Mouse (Mus musculus) midbrain, embryonic 16.5 days (tissue): ENCODE measurements around the gene Clpp. TPM values are rescaled to one million over a fixed set of nuclear protein-coding genes. Genes with fewer than 3 reads are reported as not detected.
A peak's percentile ranks its signal among the peaks of the same experiment; 100 is the strongest.

Experiments used
- ATAC-seq: fragments of 200-750 bp; cut with Nextera tagmentation; 2 replicates; pipeline ENCODE4 v1.8.0; 2017; ENCODE audit warnings: moderate TSS enrichment
- H3K27ac ChIP-seq: fragments of 300-500 bp; sonication (generic); 2 replicates; pipeline ENCODE4 v1.5.1; 2014; ENCODE audit warnings: mild to moderate bottlenecking, low read length, mixed read lengths
- H3K27me3 ChIP-seq: fragments of 300-500 bp; sonication (generic); 2 replicates; pipeline ENCODE4 v1.6.1; 2014; ENCODE audit warnings: low read depth, low read length, mixed read lengths; ENCODE audit not compliant: control insufficient read depth, insufficient read depth
- H3K36me3 ChIP-seq: fragments of 300-500 bp; sonication (generic); 2 replicates; pipeline ENCODE4 v1.6.1; 2014; ENCODE audit warnings: mild to moderate bottlenecking, low read length, moderate library complexity, mixed read lengths; ENCODE audit not compliant: control insufficient read depth, insufficient read depth
- H3K4me1 ChIP-seq: fragments of 300-500 bp; sonication (generic); 2 replicates; pipeline ENCODE4 v1.6.1; 2014; ENCODE audit warnings: mild to moderate bottlenecking, low read length, mixed read lengths; ENCODE audit not compliant: control insufficient read depth, insufficient read depth
- H3K4me2 ChIP-seq: fragments of 300-500 bp; sonication (generic); 2 replicates; pipeline ENCODE4 v1.6.1; 2014; ENCODE audit warnings: mild to moderate bottlenecking, low read length, mixed read lengths
- H3K4me3 ChIP-seq: fragments of 300-500 bp; sonication (generic); 2 replicates; pipeline ENCODE4 v1.5.1; 2014; ENCODE audit warnings: low read depth, mild to moderate bottlenecking, low read length, moderate library complexity, mixed read lengths
- H3K9ac ChIP-seq: fragments of 300-500 bp; sonication (generic); 2 replicates; pipeline ENCODE4 v1.6.1; 2014; ENCODE audit warnings: low read depth, low read length, mixed read lengths
- H3K9me3 ChIP-seq: fragments of 300-500 bp; sonication (generic); replicated peaks from 2 replicates; pipeline ENCODE4 v1.6.1; 2014; ENCODE audit warnings: mild to moderate bottlenecking, low read length, mixed read lengths; ENCODE audit not compliant: control insufficient read depth, poor library complexity, severe bottlenecking
- WGBS: fragments of 180-500 bp; shearing (Covaris S2); extraction: QIAGEN DNeasy Blood & Tissue Kit; methylation state at CpG from one replicate; pipeline ENCODE4 v1.1.7; 2014; 5-methylcytosine and 5-hydroxymethylcytosine counted together
- polyA plus RNA-seq: library from polyadenylated mRNA; unstranded; fragments of >200 nt; fragmentation: Nextera tagmentation; extraction: Ambion mirVana; gene quantifications from 2 replicates; pipeline ENCODE4 v1.2.1, GENCODE M21; 2015

Gene Clpp
- polyA plus RNA-seq: 164 and 171 TPM in 2 replicates

- Histone ChIP-seq H3K9ac (peak within 1 kb of the TSS; percentile 95), H3K4me1 (peaks cover 6% of the 10 kb centered on the region), H3K4me2 (peak within 1 kb of the TSS; percentile 89), H3K36me3 (peaks cover 11% of the 10 kb centered on the region), H3K9me3 (no peaks in the 10 kb centered on the region), H3K27ac (peak within 1 kb of the TSS; percentile 91), H3K4me3 (peak within 1 kb of the TSS; percentile 78), H3K27me3 (no peaks in the 10 kb centered on the region)
- WGBS: under 1% methylated on average over 52 of the region's 52 CpGs
- peak; percentile 96 for ATAC-seq
Observed at GRCm38 (mm10) chr17:56990115-56990746, at the start of gene Clpp. Gene Clpp, plus strand, starts transcription at chr17:56990305.

GRCm38 (mm10) chr17:56950915-56951314, 39.2 kb upstream of the Clpp start:
- Histone ChIP-seq H3K9ac (no peak overlapping the region), H3K27me3 (no peaks in the 10 kb centered on the region), H3K4me3 (no peak overlapping the region), H3K9me3 (no peaks in the 10 kb centered on the region), H3K4me2 (no peak overlapping the region), H3K27ac (no peak overlapping the region), H3K36me3 (no peaks in the 10 kb centered on the region), H3K4me1 (no peaks in the 10 kb centered on the region)
- WGBS: 13% methylated on average over 3 of the region's 3 CpGs
- no peak for ATAC-seq

GRCm38 (mm10) chr17:56952639-56953038, 37.5 kb upstream of the Clpp start:
- Histone ChIP-seq H3K4me2 (no peak overlapping the region), H3K4me1 (no peaks in the 10 kb centered on the region), H3K27me3 (no peaks in the 10 kb centered on the region), H3K9me3 (no peaks in the 10 kb centered on the region), H3K36me3 (no peaks in the 10 kb centered on the region), H3K9ac (no peak overlapping the region), H3K4me3 (no peak overlapping the region), H3K27ac (no peak overlapping the region)
- 94% methylated on average over 1 of the region's 1 CpGs for WGBS
- ATAC-seq: no peak

- H3K4me3 ChIP-seq: no peak overlapping the region
- H3K27me3 ChIP-seq: no peaks in the 10 kb centered on the region
- H3K27ac ChIP-seq: no peak overlapping the region
- H3K4me1 ChIP-seq: no peaks in the 10 kb centered on the region
- no peaks in the 10 kb centered on the region for H3K9me3 ChIP-seq
- H3K36me3 ChIP-seq: no peaks in the 10 kb centered on the region
- H3K9ac ChIP-seq: no peak overlapping the region
- no peak overlapping the region for H3K4me2 ChIP-seq
- 89% methylated on average over 7 of the region's 7 CpGs for WGBS
- no peak for ATAC-seq
Observed at GRCm38 (mm10) chr17:56954871-56955270, 35.2 kb upstream of the Clpp start.

GRCm38 (mm10) chr17:56957763-56958429, 32.2 kb upstream of the Clpp start:
- no peak for ATAC-seq
- no peaks in the 10 kb centered on the region for H3K4me1 ChIP-seq
- no peak overlapping the region for H3K4me2 ChIP-seq
- no peaks in the 10 kb centered on the region for H3K36me3 ChIP-seq
- no peaks in the 10 kb centered on the region for H3K9me3 ChIP-seq
- WGBS: 33% methylated on average over 11 of the region's 11 CpGs
- no peak overlapping the region for H3K4me3 ChIP-seq
- no peak overlapping the region for H3K9ac ChIP-seq
- H3K27ac ChIP-seq: no peak overlapping the region
- no peaks in the 10 kb centered on the region for H3K27me3 ChIP-seq

GRCm38 (mm10) chr17:56958667-56959066, 31.4 kb upstream of the Clpp start:
- H3K4me1 ChIP-seq: no peaks in the 10 kb centered on the region
- H3K4me3 ChIP-seq: no peak overlapping the region
- no peaks in the 10 kb centered on the region for H3K27me3 ChIP-seq
- H3K27ac ChIP-seq: no peak overlapping the region
- 83% methylated on average over 4 of the region's 4 CpGs for WGBS
- no peak overlapping the region for H3K9ac ChIP-seq
- no peak overlapping the region for H3K4me2 ChIP-seq
- H3K9me3 ChIP-seq: no peaks in the 10 kb centered on the region
- H3K36me3 ChIP-seq: no peaks in the 10 kb centered on the region
- ATAC-seq: no peak

- no peaks in the 10 kb centered on the region for H3K9me3 ChIP-seq
- no peak overlapping the region for H3K9ac ChIP-seq
- H3K4me2 ChIP-seq: no peak overlapping the region
- WGBS: 93% methylated on average over 4 of the region's 4 CpGs
- no peaks in the 10 kb centered on the region for H3K4me1 ChIP-seq
- H3K36me3 ChIP-seq: no peaks in the 10 kb centered on the region
- H3K4me3 ChIP-seq: no peak overlapping the region
- H3K27ac ChIP-seq: no peak overlapping the region
- no peaks in the 10 kb centered on the region for H3K27me3 ChIP-seq
- ATAC-seq: no peak
Observed at GRCm38 (mm10) chr17:56961880-56962279, 28.2 kb upstream of the Clpp start.

- H3K27ac ChIP-seq: no peak overlapping the region
- H3K9ac ChIP-seq: no peak overlapping the region
- no peaks in the 10 kb centered on the region for H3K36me3 ChIP-seq
- H3K27me3 ChIP-seq: no peaks in the 10 kb centered on the region
- no peaks in the 10 kb centered on the region for H3K9me3 ChIP-seq
- WGBS: 82% methylated on average over 5 of the region's 5 CpGs
- no peak for ATAC-seq
- no peak overlapping the region for H3K4me3 ChIP-seq
- H3K4me2 ChIP-seq: no peak overlapping the region
- no peaks in the 10 kb centered on the region for H3K4me1 ChIP-seq
Observed at GRCm38 (mm10) chr17:56962642-56963405, 27.3 kb upstream of the Clpp start.

GRCm38 (mm10) chr17:56963646-56964045, 26.5 kb upstream of the Clpp start:
- Histone ChIP-seq H3K27me3 (no peaks in the 10 kb centered on the region), H3K4me3 (no peak overlapping the region), H3K9ac (no peak overlapping the region), H3K27ac (no peak overlapping the region), H3K36me3 (no peaks in the 10 kb centered on the region), H3K4me1 (no peaks in the 10 kb centered on the region), H3K4me2 (no peak overlapping the region), H3K9me3 (no peaks in the 10 kb centered on the region)
- ATAC-seq: no peak
- 78% methylated on average over 6 of the region's 6 CpGs for WGBS
